Mouse (Mus musculus) limb, embryonic 14.5 days (tissue): ENCODE measurements around the gene Tuba3b. TPM values are rescaled to one million over a fixed set of nuclear protein-coding genes. Genes with fewer than 3 reads are reported as not detected.

Experiments
- ATAC-seq: fragments of 200-750 bp; cut with Nextera tagmentation; 2 replicates; pipeline ENCODE4 v1.8.0; 2017; ENCODE audit warnings: low read depth, moderate number of reproducible peaks, moderate TSS enrichment; ENCODE audit not compliant: low FRiP score
- DNase-seq: peaks from one replicate; pipeline ENCODE4 v3.0.0-alpha.2; 2015; ENCODE audit warnings: low spot score
- H3K27ac ChIP-seq: fragments of 300-500 bp; sonication (generic); replicated peaks from 2 replicates; pipeline ENCODE4 v1.5.1; 2014; ENCODE audit warnings: low read depth, mild to moderate bottlenecking, low read length, moderate library complexity, mixed read lengths
- H3K27me3 ChIP-seq: fragments of 300-500 bp; sonication (generic); 2 replicates; pipeline ENCODE4 v1.6.1; 2014; ENCODE audit warnings: low read length, mixed read lengths; ENCODE audit not compliant: control insufficient read depth, insufficient read depth
- H3K36me3 ChIP-seq: fragments of 300-500 bp; sonication (generic); 2 replicates; pipeline ENCODE4 v1.6.1; 2014; ENCODE audit warnings: mild to moderate bottlenecking, low read length, moderate library complexity, mixed read lengths; ENCODE audit not compliant: control insufficient read depth, insufficient read depth
- H3K4me1 ChIP-seq: fragments of 300-500 bp; sonication (generic); 2 replicates; pipeline ENCODE4 v1.6.1; 2014; ENCODE audit warnings: antibody characterized with exemption, low read length, mixed read lengths; ENCODE audit not compliant: control insufficient read depth, insufficient read depth
- H3K4me2 ChIP-seq: fragments of 300-500 bp; sonication (generic); replicated peaks from 2 replicates; pipeline ENCODE4 v1.6.1; 2014; ENCODE audit warnings: low read depth, mild to moderate bottlenecking, low read length, moderate library complexity; ENCODE audit not compliant: severe bottlenecking
- H3K4me3 ChIP-seq: fragments of 300-500 bp; sonication (generic); replicated peaks from 2 replicates; pipeline ENCODE4 v1.5.1; 2014; ENCODE audit warnings: low read length
- H3K9ac ChIP-seq: fragments of 300-500 bp; sonication (generic); 2 replicates; pipeline ENCODE4 v1.6.1; 2014; ENCODE audit warnings: mild to moderate bottlenecking, low read depth, low read length, moderate library complexity; ENCODE audit not compliant: severe bottlenecking
- H3K9me3 ChIP-seq: fragments of 300-500 bp; sonication (generic); 2 replicates; pipeline ENCODE4 v1.6.1; 2016; ENCODE audit warnings: low read length; ENCODE audit not compliant: control insufficient read depth
- POLR2A ChIP-seq: fragments of 200-500 bp; IDR thresholded peaks from 2 replicates; pipeline ENCODE4 v1.8.0; 2012; ENCODE audit warnings: inconsistent platforms, mild to moderate bottlenecking, moderate library complexity, borderline replicate concordance; ENCODE audit not compliant: insufficient read depth, insufficient read length; ENCODE audit errors: extremely low read depth
- WGBS: fragments of 180-500 bp; shearing (Covaris S2); extraction: QIAGEN DNeasy Blood & Tissue Kit; methylation state at CpG from one replicate; pipeline ENCODE4 v1.1.7; 2014; 5-methylcytosine and 5-hydroxymethylcytosine counted together
- polyA plus RNA-seq, 2 experiments: library from polyadenylated mRNA; depleted of rRNA in 1 of 2; stranded (reverse) in 1 of 2; unstranded in 1 of 2; fragments of >200 nt; fragmentation: Nextera tagmentation in 1 of 2; extraction: Ambion mirVana in 1 of 2; gene quantifications; 2 replicates each; pipeline versions ENCODE4 v1.2.1 to v1.2.3; 2012 to 2014

Tuba3b gene
- polyA plus RNA-seq, 2 experiments: not detected

DNA sequence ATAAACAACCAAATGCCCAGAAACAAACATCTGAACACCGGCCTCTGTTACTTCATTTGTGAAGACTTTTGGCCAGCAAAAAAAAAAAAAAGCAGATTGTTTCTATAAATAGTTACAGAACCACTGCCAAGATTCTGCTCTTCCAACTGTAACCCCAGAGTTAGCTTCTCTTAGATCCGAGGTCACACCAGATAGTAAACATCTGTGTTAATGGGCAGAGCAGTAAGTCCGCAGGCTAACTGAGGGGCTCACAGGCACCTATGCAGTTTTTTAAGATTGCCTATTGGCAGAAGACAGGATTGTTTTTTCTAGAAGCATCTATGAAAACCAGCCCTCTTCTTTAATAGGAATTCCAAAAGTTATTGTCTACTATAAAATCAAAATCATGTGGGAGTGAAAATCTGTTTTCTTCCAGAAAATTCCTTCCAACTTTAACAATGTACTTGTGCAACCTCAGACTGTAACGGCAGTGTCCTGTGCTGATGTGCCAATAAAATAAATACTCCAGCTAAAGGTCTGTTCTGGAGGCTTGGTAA is 25.5 kb downstream of the Tuba3b start:
- Histone ChIP-seq H3K27ac (peak overlapping the region; percentile 64), H3K27me3 (no peaks in the 10 kb centered on the region), H3K9ac (no peak overlapping the region), H3K4me3 (no peak overlapping the region), H3K4me1 (peaks cover 11% of the 10 kb centered on the region), H3K9me3 (peaks cover 9% of the 10 kb centered on the region; the same call in 1 of the 2 replicates), H3K36me3 (no peaks in the 10 kb centered on the region), H3K4me2 (no peak overlapping the region)
- peak; percentile 75 for DNase-seq
- ATAC-seq: peak; percentile 90
- no peak for TF ChIP-seq POLR2A
- 29% methylated on average over 4 of the region's 4 CpGs for WGBS

DNA sequence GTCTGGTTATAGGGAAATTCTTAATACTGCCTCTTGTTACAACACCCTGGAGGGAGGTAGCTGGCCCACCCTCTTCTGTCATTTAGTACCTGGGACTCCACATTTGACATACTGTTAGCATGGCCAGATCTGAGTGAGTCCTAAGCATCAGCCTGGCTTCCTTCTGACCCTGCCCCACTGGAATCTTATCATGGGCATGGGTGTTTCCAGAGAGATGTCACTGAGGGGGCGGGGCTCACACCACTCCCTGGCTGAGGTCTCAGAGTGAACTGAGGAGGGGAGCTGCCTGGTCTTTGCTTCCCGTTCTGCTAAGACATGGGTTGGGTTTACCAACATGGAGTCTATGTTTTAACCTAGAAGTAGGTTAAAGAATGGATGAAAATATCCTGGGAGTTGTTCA is 36.4 kb downstream of the Tuba3b start:
- H3K9ac ChIP-seq: no peak overlapping the region
- H3K4me1 ChIP-seq: no peaks in the 10 kb centered on the region
- no peak overlapping the region for H3K4me3 ChIP-seq
- no peaks in the 10 kb centered on the region for H3K36me3 ChIP-seq
- H3K27me3 ChIP-seq: no peaks in the 10 kb centered on the region
- TF ChIP-seq POLR2A: no peak
- DNase-seq (no peak), ATAC-seq (no peak)
- no peak overlapping the region for H3K27ac ChIP-seq
- no peaks in the 10 kb centered on the region for H3K9me3 ChIP-seq
- 75% methylated on average over 2 of the region's 2 CpGs for WGBS
- no peak overlapping the region for H3K4me2 ChIP-seq

DNA sequence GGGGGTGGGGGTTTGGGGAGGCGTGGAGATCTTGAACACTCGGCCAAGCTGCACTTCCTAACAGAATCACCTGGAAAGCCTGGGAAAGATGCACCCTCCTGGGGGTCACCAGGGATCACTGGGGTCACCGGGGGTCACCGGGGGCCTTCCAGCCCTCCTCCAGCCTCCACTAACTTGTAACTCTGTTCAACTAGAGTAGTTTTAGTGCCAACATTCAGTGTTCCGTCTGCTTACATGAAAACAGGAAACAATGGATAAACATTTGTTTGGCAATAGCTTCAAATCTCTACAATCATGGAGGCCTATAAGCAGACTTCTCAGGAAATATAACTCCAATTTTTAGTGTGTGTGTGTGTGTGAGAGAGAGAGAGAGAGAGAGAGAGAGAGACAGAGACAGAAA is 37.4 kb downstream of the Tuba3b start:
- no peaks in the 10 kb centered on the region for H3K9me3 ChIP-seq
- H3K27ac ChIP-seq: no peak overlapping the region
- no peaks in the 10 kb centered on the region for H3K36me3 ChIP-seq
- H3K4me2 ChIP-seq: no peak overlapping the region
- TF ChIP-seq POLR2A: no peak
- no peak overlapping the region for H3K4me3 ChIP-seq
- no peak overlapping the region for H3K9ac ChIP-seq
- DNase-seq (no peak), ATAC-seq (no peak)
- 80% methylated on average over 5 of the region's 5 CpGs for WGBS
- H3K27me3 ChIP-seq: no peaks in the 10 kb centered on the region
- no peaks in the 10 kb centered on the region for H3K4me1 ChIP-seq

DNA sequence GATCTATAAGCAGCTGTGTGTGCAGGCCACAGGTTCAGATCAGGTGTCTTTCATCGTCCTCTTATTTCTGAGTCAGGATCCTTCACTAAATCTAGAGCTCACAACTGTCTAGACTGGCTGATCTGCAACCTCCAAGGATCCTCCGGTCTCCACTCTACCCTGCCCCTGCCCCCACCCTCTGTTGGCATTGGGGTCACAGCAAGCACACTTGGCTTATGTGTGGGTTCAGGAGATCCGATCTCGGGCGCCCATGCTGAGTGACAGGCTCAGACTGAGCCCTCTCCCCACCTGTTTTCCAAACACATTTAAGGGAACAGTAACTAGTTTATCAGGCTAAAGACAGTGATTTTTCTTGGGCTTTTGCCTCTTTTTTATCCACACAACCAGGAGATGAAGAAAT is 38.1 kb downstream of the Tuba3b start:
- WGBS: 88% methylated on average over 5 of the region's 5 CpGs
- no peak for TF ChIP-seq POLR2A
- no peak for ATAC-seq

DNA sequence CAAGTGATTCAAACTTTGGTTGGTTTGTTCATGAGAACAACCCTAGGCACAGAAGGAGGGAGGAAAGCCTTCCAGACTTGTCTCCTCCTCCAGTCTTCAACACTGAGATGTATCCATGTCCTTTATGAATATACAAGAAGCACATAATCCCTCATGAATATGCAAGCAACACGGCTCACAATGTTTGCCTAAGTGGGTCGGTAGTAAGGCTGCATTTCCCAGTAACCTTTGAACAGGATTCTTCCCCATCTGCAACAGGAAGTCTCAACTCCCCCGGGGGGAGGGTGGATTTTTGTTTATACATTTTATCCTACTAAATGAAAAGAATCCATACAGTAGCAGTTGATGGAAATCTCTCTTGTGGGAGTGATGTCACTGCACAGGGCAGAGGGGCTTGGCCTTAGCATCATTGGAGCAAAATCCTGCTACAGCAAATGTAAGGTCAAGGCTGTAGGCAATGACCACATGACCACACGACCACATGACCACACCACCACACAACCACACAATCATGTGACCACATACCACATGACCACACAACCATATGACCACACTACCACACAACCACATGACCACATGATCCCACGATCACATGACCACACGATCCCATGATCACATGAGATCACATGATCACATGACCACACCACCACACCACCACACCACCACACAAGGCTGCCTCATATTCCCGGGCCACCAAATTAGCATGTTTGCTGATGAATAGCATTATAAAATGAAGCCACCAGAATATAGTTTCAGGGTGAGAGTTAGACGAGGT is 38.7 kb downstream of the Tuba3b start:
- DNase-seq: no peak
- Histone ChIP-seq H3K27me3 (no peaks in the 10 kb centered on the region), H3K9me3 (no peaks in the 10 kb centered on the region), H3K9ac (no peak overlapping the region), H3K4me2 (no peak overlapping the region), H3K4me1 (no peaks in the 10 kb centered on the region), H3K4me3 (no peak overlapping the region), H3K27ac (no peak overlapping the region), H3K36me3 (no peaks in the 10 kb centered on the region)
- no peak for ATAC-seq
- WGBS: 86% methylated on average over 8 of the region's 8 CpGs
- TF ChIP-seq POLR2A: no peak

More for the DNA sequence above, 38.1 kb downstream of the Tuba3b start:
- H3K4me1 ChIP-seq: no peaks in the 10 kb centered on the region
- DNase-seq: no peak
- H3K4me2 ChIP-seq: no peak overlapping the region
- no peaks in the 10 kb centered on the region for H3K27me3 ChIP-seq
- H3K9ac ChIP-seq: no peak overlapping the region
- no peaks in the 10 kb centered on the region for H3K36me3 ChIP-seq
- H3K9me3 ChIP-seq: no peaks in the 10 kb centered on the region
- H3K4me3 ChIP-seq: no peak overlapping the region
- H3K27ac ChIP-seq: no peak overlapping the region
